ENCODE assay signal across 8 mouse cellular contexts in genomic region chr7:63938914-63939396, GRCm38 (mm10). TPM values are rescaled to one million over a fixed set of nuclear protein-coding genes. Genes with fewer than 3 reads are reported as not detected.
DNase-seq lines count a peak whose midpoint lies in the region; ATAC-seq lines count a peak whose summit lies in the region.

TSS of gene Klf13 (minus strand) at chr7:63938915.

- peaks cover 26% of the 10 kb centered on the region for H3K4me1 ChIP-seq in hindbrain, embryonic 14.5 days (replicated peaks; ENCODE audit: control insufficient read depth, insufficient read depth, low read length)

- peak; percentile 99 for DNase-seq in R1 (ENCODE audit: low read depth, low spot score)
- peak; percentile 97 for DNase-seq in cerebellum, postnatal 25 days
- DNase-seq in frontal cortex, postnatal 25 days (ENCODE audit: low spot score in 2 of 2) = peak; percentile 94 to 96
- peak; percentile 96 for DNase-seq in hindbrain, embryonic 14.5 days (ENCODE audit: low spot score)
- peak; percentile 98 to 99 for DNase-seq in layer of hippocampus, postnatal 36 days
- DNase-seq in lung, postnatal 36 days = peak; percentile 98
- peak; percentile 100 for DNase-seq in retina, postnatal 1 day
- DNase-seq in urinary bladder, adult 18-20 months (ENCODE audit: low spot score in 2 of 2) = peak; percentile 92 to 96

- no peaks in the 10 kb centered on the region for H3K9me3 ChIP-seq in hindbrain, embryonic 14.5 days (ENCODE audit: control insufficient read depth, low read length)

- ATAC-seq in hindbrain, embryonic 14.5 days (ENCODE audit: low FRiP score) = peak; percentile 95

- no peaks in the 10 kb centered on the region for H3K36me3 ChIP-seq in hindbrain, embryonic 14.5 days (replicated peaks; ENCODE audit: control insufficient read depth, insufficient read depth)

- no peaks in the 10 kb centered on the region for H3K27me3 ChIP-seq in hindbrain, embryonic 14.5 days (ENCODE audit: control insufficient read depth, insufficient read depth, low read length)

- peak within 1 kb of the TSS; percentile 86 for H3K4me2 ChIP-seq in hindbrain, embryonic 14.5 days (replicated peaks)

- peak within 1 kb of the TSS; percentile 91 for H3K9ac ChIP-seq in hindbrain, embryonic 14.5 days

- H3K27ac ChIP-seq in hindbrain, embryonic 14.5 days = peak within 1 kb of the TSS; percentile 97

- under 1% methylated on average over 47 of the region's 50 CpGs for WGBS in hindbrain, embryonic 14.5 days

- H3K4me3 ChIP-seq in hindbrain, embryonic 14.5 days (replicated peaks; ENCODE audit: low read length) = peak within 1 kb of the TSS; percentile 97

RNA-seq across cellular contexts. Expression of gene Klf13, which starts in this region (rescaled TPM):
- polyA plus RNA-seq in hindbrain, embryonic 14.5 days (2014; fragmentation: Nextera tagmentation; extraction: Ambion mirVana) = 25.2 and 25.4 TPM in 2 replicates
- 100 to 1,000 TPM; 189 to 211 TPM for total RNA-seq in layer of hippocampus, postnatal 36 days (2021)

Comparison
In these comparisons a context has a peak if more than half of its experiments do, and no peak if none do; other contexts are left out.
1. Peak in every context shown above with its lines: DNase-seq, ATAC-seq, H3K4me3 ChIP-seq and H3K27ac ChIP-seq.